Mouse (Mus musculus) left cerebral cortex, postnatal 36 days (tissue): ENCODE results near the gene Midn. TPM values are rescaled to one million over a fixed set of nuclear protein-coding genes. Genes with fewer than 3 reads are reported as not detected.

Experiments used
- DNase-seq, 2 experiments: peaks; one replicate each; pipeline ENCODE4 v3.0.0; 2021 to 2022; ENCODE audit warnings: low spot score in 2 of 2, mixed read lengths in 1 of 2
- intact Hi-C: fragments of 180-260 bp; cut with DNase I; formaldehyde crosslinking; loops from one replicate; pipeline ENCODE4 v1.15.1; 2025
- total RNA-seq, 2 experiments: library from RNA; stranded (reverse); gene quantifications; 2 replicates each; pipeline ENCODE4 v1.2.3; 2021

Midn gene
- 10 to 100 TPM; 76.2 to 78.8 TPM for total RNA-seq

GRCm38 (mm10) chr10:80147719-80148601 lies at the start of gene Midn:
Gene Midn, plus strand, starts transcription at chr10:80148272.
- peak; percentile 74 to 76 for DNase-seq
- intact Hi-C loops = loop anchor here (1.0 kb wide), 1 partner anchor 17 kb away; the partner anchor contains the start of gene Cirbp

DNA sequence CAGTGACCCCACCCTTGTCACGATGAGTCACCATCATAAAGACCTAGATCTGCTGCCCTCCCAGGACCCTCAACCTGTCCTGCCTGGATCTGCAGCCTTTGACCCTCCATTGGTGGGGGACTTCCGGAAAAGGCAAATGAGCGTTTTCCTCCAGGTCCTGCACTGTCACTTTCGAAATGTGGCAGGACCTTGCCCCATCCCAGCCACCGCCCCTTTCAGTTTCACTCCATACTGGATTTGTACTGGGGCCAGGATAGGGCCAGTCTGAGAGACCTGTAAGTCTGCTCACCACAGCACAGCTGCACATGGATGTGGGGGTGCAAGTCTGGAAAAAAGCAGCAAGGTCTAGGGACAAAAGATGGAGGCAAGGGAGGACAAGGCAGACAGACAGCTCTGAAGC lies 49.4 kb upstream of the Midn start:
- no peak for DNase-seq
- intact Hi-C loops = no loop called here

- no peak for DNase-seq
- intact Hi-C loops = no loop called here
Observed at GRCm38 (mm10) chr10:80100982-80101381, 47.1 kb upstream of the Midn start.

GRCm38 (mm10) chr10:80102216-80102915 lies 45.7 kb upstream of the Midn start:
- peak; percentile 82 to 88 for DNase-seq
- intact Hi-C loops = no loop called here

- no peak for DNase-seq
- intact Hi-C loops = no loop called here
Observed at GRCm38 (mm10) chr10:80103032-80103431, 45.0 kb upstream of the Midn start.

DNA sequence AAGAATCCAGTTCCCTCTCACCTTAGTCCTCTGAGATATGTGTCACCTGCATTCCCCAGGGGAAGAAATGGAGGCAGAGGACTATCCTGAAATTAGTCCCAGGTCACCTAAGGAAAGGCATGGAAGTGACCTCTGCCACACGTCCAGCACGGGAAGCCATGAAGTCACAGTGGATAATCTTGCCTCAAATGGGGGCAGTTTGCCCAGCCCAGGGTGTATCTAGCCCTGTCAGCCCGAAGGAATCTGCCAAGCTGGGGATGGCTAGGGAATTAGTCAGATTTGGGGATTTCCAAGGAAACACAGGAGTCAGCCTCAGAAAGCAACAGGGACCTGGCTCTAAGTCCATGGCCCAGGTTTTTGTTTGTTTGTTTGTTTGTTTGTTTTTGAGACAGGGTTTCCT lies 43.9 kb upstream of the Midn start:
- DNase-seq = no peak
- intact Hi-C loops = no loop called here

DNA sequence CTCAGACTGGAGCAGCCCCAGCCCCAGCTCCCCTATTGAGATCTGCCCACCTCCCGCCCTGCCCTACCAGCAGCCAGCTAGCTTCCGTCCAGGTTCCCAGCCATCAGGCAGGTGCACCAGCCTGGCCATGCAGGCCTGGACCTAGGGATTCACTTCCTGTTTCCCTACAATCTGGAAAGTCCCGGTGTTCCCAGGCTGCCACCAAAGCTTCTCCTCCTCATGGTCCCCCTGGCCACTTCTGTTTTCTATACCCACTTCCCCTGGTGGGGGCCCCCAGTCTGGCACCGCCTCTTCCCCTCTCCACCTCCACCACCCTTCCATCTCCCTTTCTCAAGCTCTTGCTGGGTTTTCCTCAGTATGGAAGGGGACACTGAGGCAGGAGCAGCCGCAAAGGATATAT lies 42.6 kb upstream of the Midn start, which contains the start of gene Sbno2:
Sbno2 (minus strand) TSS at position 112 of the 400 bp plus-strand sequence.
- intact Hi-C loops = no loop called here
- no peak for DNase-seq

- intact Hi-C loops = no loop called here
- no peak for DNase-seq
Observed at GRCm38 (mm10) chr10:80105926-80106325, 42.1 kb upstream of the Midn start.

GRCm38 (mm10) chr10:80107678-80108077 lies 40.4 kb upstream of the Midn start:
- no peak for DNase-seq
- intact Hi-C loops = no loop called here

- peak; percentile 82 to 85 for DNase-seq
- intact Hi-C loops = loop anchor here (1.0 to 5.0 kb wide), 5 partner anchors 37 to 154 kb away; partner anchors contain the start of genes Polr2e, Tmem259 and Wdr18
Observed at GRCm38 (mm10) chr10:80114341-80115284, 33.5 kb upstream of the Midn start.

DNA sequence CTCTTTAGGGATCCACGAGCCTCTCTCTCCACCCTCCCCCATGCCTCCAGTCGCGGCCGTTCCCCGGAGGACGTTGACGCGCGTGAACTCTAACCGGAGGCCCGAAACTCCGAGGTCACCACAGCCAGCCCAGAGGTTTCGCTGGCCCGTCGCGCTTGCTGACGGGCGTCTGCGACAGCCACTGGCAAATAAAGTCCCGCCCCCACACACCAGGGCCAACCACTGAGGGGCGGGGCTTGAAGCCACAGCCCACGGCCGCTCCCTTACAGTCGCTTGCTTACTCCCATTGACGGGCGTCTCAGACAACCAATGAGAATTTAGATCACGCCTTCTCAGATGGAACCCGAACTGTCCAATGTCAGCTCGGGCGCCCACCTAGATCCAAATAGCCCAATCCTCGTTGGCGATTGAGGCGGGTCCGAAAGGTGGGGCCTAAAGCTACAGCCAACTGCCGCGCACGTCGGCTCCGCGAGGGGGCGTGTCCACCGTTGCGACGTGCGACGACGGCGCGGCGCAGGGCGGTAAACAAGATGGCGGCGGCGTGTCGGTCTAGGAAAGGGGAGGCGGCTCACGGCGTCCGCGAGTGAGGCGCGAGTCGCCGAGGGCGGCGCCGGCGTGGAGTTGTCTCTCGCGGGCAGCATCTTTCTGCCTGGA lies 32.7 kb upstream of the Midn start, which contains the start of gene Stk11:
Stk11 (plus strand) TSS at position 514 of the 654 bp plus-strand sequence.
- DNase-seq = peak; percentile 98 to 99
- intact Hi-C loops = loop anchor here (1.0 to 2.0 kb wide), 3 partner anchors 77 to 155 kb away; partner anchors contain the start of genes Polr2e, Tmem259 and Wdr18

- intact Hi-C loops = loop anchor here (1.0 to 2.0 kb wide), 3 partner anchors 77 to 156 kb away; partner anchors contain the start of genes Polr2e, Tmem259 and Wdr18
- no peak for DNase-seq
Observed at GRCm38 (mm10) chr10:80115944-80116335, 32.1 kb upstream of the Midn start.

DNA sequence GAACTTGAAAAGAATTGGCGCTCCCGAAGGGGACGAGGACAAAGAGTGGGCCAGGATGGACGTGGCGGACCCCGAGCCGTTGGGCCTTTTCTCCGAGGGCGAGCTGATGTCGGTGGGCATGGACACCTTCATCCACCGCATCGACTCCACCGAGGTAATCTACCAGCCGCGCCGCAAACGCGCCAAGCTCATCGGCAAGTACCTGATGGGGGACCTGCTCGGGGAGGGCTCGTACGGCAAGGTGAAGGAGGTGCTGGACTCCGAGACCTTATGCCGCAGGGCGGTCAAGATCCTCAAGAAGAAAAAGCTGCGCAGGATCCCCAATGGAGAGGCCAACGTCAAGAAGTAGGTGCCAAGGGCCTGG lies 31.5 kb upstream of the Midn start:
- DNase-seq = no peak
- intact Hi-C loops = no loop called here

DNA sequence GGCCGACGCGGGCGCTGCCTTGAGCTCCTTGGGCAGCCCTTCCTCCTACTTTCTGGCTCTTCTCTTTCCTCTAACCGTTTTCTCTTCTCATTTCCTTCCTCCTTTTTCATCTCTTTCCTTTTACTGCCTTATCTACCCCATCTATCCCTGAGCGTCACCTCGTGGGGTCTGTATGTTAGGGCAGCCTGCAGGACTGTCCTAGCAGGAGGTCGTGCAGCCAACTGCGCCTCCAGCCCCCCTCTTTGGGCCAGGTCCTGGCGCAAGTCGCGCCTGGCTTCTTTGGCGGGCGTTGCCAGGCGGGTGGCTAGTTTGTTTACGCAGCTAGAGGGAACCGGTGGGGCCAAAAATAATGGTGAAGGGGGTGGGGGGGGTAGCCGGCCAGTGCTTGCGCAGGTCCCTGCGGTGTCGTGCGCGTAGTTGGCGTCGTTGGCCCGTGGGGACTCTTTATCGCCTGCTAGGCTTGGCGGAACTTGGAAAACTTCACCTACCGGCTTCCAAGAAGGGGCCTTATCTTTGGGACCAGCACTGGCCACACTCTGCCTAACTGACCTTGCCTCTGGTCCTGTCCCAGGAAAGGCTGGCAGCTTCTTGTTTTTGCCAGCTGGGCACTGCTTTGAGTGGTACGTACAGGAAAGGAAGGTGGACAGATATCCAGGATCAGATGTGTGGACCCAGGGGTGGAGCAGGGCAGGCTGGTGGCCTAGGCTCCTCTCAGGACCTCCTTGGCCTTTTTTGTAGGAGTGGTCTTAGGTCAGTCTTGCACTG lies 31.0 kb upstream of the Midn start:
- intact Hi-C loops = no loop called here
- no peak for DNase-seq

DNA sequence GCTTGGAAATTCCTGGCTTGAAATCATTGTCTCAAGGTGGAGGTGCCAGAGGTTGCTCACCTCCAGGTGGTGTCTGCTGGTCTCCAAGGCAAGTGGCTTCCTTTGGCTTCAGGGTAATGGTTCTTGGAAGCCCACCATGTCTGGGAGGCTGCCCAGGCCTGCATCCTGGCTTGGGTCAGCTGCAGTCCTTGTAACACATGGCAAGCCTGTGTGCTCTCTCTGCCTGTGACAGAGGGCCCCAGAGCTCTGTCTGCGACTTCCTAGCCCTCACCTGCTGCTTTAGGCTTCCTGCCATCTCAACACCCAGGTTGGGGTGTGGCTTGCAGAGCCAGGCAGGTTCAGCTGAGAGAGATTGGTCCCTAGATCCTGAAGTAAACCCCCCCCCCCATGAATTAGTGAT lies 30.3 kb upstream of the Midn start:
- DNase-seq = no peak
- intact Hi-C loops = no loop called here

DNA sequence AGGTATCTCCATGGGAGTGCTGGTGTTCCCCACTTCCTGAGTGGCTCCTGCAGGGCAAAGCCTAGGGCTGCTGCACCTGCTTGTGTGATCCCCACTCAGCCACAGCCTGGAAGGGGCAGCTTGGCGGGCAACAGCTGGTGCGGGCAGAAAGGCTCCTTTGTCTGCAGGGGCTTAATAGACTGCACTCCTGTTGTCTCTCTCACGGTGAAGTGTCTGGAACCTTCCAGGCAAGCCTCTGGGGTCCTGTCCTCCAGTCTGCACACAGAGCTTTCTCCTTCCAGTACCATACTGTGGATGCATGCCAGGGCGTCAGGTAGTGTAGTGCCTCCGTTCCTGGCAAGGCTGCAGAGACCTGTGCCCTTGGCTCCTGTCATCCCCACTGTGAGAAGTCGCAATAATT lies 29.5 kb upstream of the Midn start:
- intact Hi-C loops = no loop called here
- no peak for DNase-seq

- intact Hi-C loops = no loop called here
- no peak for DNase-seq
Observed at GRCm38 (mm10) chr10:80120146-80120545, 27.9 kb upstream of the Midn start.

DNA sequence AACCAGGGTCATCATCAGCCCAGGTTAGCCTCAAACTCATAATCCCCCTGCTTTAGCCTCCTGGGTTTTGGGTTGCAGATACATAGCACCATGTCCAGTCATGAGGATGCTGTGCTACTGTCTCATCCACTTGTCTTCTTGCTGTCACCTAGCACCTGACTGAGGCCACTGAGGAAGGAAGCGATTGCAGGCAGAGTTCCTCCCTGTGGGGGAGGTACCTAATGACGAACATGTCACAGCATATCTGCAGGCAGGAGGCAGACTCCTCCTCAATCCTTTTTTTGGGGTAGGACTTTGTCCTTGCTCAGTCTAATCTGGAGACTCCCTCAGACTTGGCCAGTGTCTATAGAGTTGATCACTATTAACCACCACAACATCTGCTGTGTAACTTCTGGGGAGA lies 26.4 kb upstream of the Midn start:
- DNase-seq = no peak
- intact Hi-C loops = no loop called here
